Mouse (Mus musculus) small intestine, adult 2 months (tissue): ENCODE measurements around the gene Plekhd1. TPM values are rescaled to one million over a fixed set of nuclear protein-coding genes. Genes with fewer than 3 reads are reported as not detected.

Source experiments
- H3K27ac ChIP-seq: fragments of 200-500 bp; 2 replicates; pipeline ENCODE4 v1.5.1; 2012; ENCODE audit warnings: low read depth, low read length, control low read depth, inconsistent platforms; ENCODE audit not compliant: insufficient read depth
- H3K27me3 ChIP-seq: fragments of 200-500 bp; 2 replicates; pipeline ENCODE4 v1.6.1; 2012; ENCODE audit warnings: mild to moderate bottlenecking, moderate library complexity, low read length, inconsistent platforms; ENCODE audit not compliant: control insufficient read depth, insufficient read depth
- H3K36me3 ChIP-seq: fragments of 200-500 bp; 2 replicates; pipeline ENCODE4 v1.6.1; 2012; ENCODE audit warnings: mild to moderate bottlenecking, low read length, control low read depth, inconsistent platforms; ENCODE audit not compliant: control insufficient read depth, insufficient read depth
- H3K4me1 ChIP-seq: fragments of 200-500 bp; 2 replicates; pipeline ENCODE4 v1.6.1; 2012; ENCODE audit warnings: low read length, inconsistent platforms, mixed read lengths; ENCODE audit not compliant: control insufficient read depth, insufficient read depth, insufficient read length
- H3K4me3 ChIP-seq: fragments of 200-500 bp; 2 replicates; pipeline ENCODE4 v1.5.1; 2012; ENCODE audit warnings: low read depth, mild to moderate bottlenecking, control low read depth, inconsistent platforms, low read length, moderate library complexity
- CTCF ChIP-seq: fragments of 200-500 bp; IDR thresholded peaks from 2 replicates; pipeline ENCODE4 v1.5.1; 2012; ENCODE audit warnings: low read depth, mild to moderate bottlenecking, control low read depth, inconsistent platforms, low read length, moderate library complexity, mixed read lengths; ENCODE audit not compliant: insufficient replicate concordance, insufficient read length; ENCODE audit errors: extremely low read depth
- POLR2A ChIP-seq: fragments of 200-500 bp; IDR thresholded peaks from 2 replicates; pipeline ENCODE4 v1.6.1; 2012; ENCODE audit warnings: low read depth, mild to moderate bottlenecking, control low read depth, inconsistent platforms, low read length, moderate library complexity
- WGBS: fragments of 180-500 bp; shearing (Covaris S2); methylation state at CpG from one replicate; pipeline ENCODE4 v1.1.7; 2018; 5-methylcytosine and 5-hydroxymethylcytosine counted together
- polyA plus RNA-seq: library from polyadenylated mRNA; depleted of rRNA; stranded (reverse); fragments of >200 nt; gene quantifications from 2 replicates; pipeline ENCODE4 v1.2.3, GENCODE M21; 2012; rRNA removed

The Plekhd1 gene
- polyA plus RNA-seq, 1 experiment, result 0.23 TPM

- H3K36me3 ChIP-seq, result no peaks in the 10 kb centered on the region
- WGBS, result 17% methylated on average over 4 of the region's 4 CpGs
- TF ChIP-seq CTCF (no peak), POLR2A (no peak)
- H3K27me3 ChIP-seq, result peaks cover 14% of the 10 kb centered on the region
- H3K4me1 ChIP-seq, result peaks cover 5% of the 10 kb centered on the region
- no peak overlapping the region for H3K4me3 ChIP-seq
- peak overlapping the region; percentile 35; the same call in 1 of the 2 replicates for H3K27ac ChIP-seq
Observed at GRCm38 (mm10) chr12:80764116-80764515, 71.7 kb downstream of the Plekhd1 start.

GRCm38 (mm10) chr12:80769697-80770096, 77.3 kb downstream of the Plekhd1 start:
- Histone ChIP-seq H3K4me3 (no peak overlapping the region), H3K36me3 (no peaks in the 10 kb centered on the region), H3K27ac (no peak overlapping the region), H3K27me3 (no peaks in the 10 kb centered on the region), H3K4me1 (peaks cover 6% of the 10 kb centered on the region; the same call in 1 of the 2 replicates)
- 18% methylated on average over 11 of the region's 11 CpGs for WGBS
- TF ChIP-seq CTCF (peak; percentile 98), POLR2A (no peak)

Other genes with a start within 250 kb of the Plekhd1 start
- gene Exd2, start 229.5 kb upstream of the Plekhd1 start, polyA plus RNA-seq, result 3.6 and 4.5 TPM in 2 replicates
- 0.53 and 0.62 TPM in 2 replicates for gene Galnt16, start 174.3 kb upstream of the Plekhd1 start, polyA plus RNA-seq
- gene Slc39a9, start 48.7 kb upstream of the Plekhd1 start, polyA plus RNA-seq, result 50.2 and 80.9 TPM in 2 replicates
- 8.7 and 9.8 TPM in 2 replicates for gene Erh, start 48.2 kb upstream of the Plekhd1 start, polyA plus RNA-seq
- 0.03 and 0.10 TPM in 2 replicates for gene Ccdc177, start 68.1 kb downstream of the Plekhd1 start, polyA plus RNA-seq
- 29.4 and 54.9 TPM in 2 replicates for gene Susd6, start 97.9 kb downstream of the Plekhd1 start, polyA plus RNA-seq